Mouse (Mus musculus) forebrain, postnatal 0 days (tissue): ENCODE measurements around the gene Cox7b2. TPM values are rescaled to one million over a fixed set of nuclear protein-coding genes. Genes with fewer than 3 reads are reported as not detected.
A peak's percentile ranks its signal among the peaks of the same experiment; 100 is the strongest.
"Not testable (repeated sequence)": the region's sequence is repeated elsewhere in the genome, so short reads cannot be mapped to it uniquely, and the experiment has no call there.

Experiments used
- ATAC-seq: fragments of 200-750 bp; cut with Nextera tagmentation; 2 replicates; pipeline ENCODE4 v1.8.0; 2017; ENCODE audit warnings: mild to moderate bottlenecking, moderate library complexity
- DNase-seq: peaks from one replicate; pipeline ENCODE4 v3.0.0-alpha.2; 2015
- H3K27ac ChIP-seq: fragments of 300-500 bp; sonication (generic); 2 replicates; pipeline ENCODE4 v1.5.1; 2014; ENCODE audit warnings: low read depth, mild to moderate bottlenecking, antibody characterized with exemption, low read length, moderate library complexity, mixed read lengths
- H3K27me3 ChIP-seq: fragments of 300-500 bp; sonication (generic); 2 replicates; pipeline ENCODE4 v1.6.1; 2014; ENCODE audit warnings: mild to moderate bottlenecking, low read length, mixed read lengths; ENCODE audit not compliant: insufficient read depth
- H3K36me3 ChIP-seq: fragments of 300-500 bp; sonication (generic); 2 replicates; pipeline ENCODE4 v1.6.1; 2014; ENCODE audit warnings: mild to moderate bottlenecking, moderate library complexity; ENCODE audit not compliant: insufficient read depth
- H3K4me1 ChIP-seq: fragments of 300-500 bp; sonication (generic); 2 replicates; pipeline ENCODE4 v1.6.1; 2014; ENCODE audit warnings: antibody characterized with exemption; ENCODE audit not compliant: insufficient read depth
- H3K4me2 ChIP-seq: fragments of 300-500 bp; sonication (generic); 2 replicates; pipeline ENCODE4 v1.6.1; 2014; ENCODE audit warnings: low read depth, mild to moderate bottlenecking, moderate library complexity
- H3K4me3 ChIP-seq: fragments of 300-500 bp; sonication (generic); 2 replicates; pipeline ENCODE4 v1.5.1; 2014; ENCODE audit warnings: low read depth, low read length, mixed read lengths
- H3K9ac ChIP-seq: fragments of 300-500 bp; sonication (generic); 2 replicates; pipeline ENCODE4 v1.6.1; 2014; ENCODE audit warnings: mild to moderate bottlenecking
- H3K9me3 ChIP-seq: fragments of 300-500 bp; sonication (generic); 2 replicates; pipeline ENCODE4 v1.6.1; 2016; ENCODE audit warnings: low read length
- CTCF ChIP-seq: sonication (generic); IDR thresholded peaks from 2 replicates; pipeline ENCODE4 v1.5.1; 2016; ENCODE audit warnings: antibody characterized with exemption, control low read depth, low read depth
- WGBS: fragments of 180-500 bp; shearing (Covaris S2); extraction: QIAGEN DNeasy Blood & Tissue Kit; methylation state at CpG from one replicate; pipeline ENCODE4 v1.1.7; 2014; 5-methylcytosine and 5-hydroxymethylcytosine counted together
- polyA plus RNA-seq: library from polyadenylated mRNA; unstranded; fragments of >200 nt; fragmentation: Nextera tagmentation; extraction: Ambion mirVana; gene quantifications from 2 replicates; pipeline ENCODE4 v1.2.1, GENCODE M21; 2015
- total RNA-seq: library from RNA; depleted of rRNA; stranded (reverse); fragments of >200 nt; gene quantifications from 2 replicates; pipeline ENCODE4 v1.2.3, GENCODE M21; 2014; rRNA removed

Cox7b2 gene
- total RNA-seq (not detected in 2 replicates), polyA plus RNA-seq (0.63 and 0.68 TPM in 2 replicates)

- H3K27me3 ChIP-seq = no peaks in the 10 kb centered on the region
- no peak within 1 kb of the TSS for H3K9ac ChIP-seq
- no peaks in the 10 kb centered on the region for H3K4me1 ChIP-seq
- H3K9me3 ChIP-seq = no peaks in the 10 kb centered on the region
- no peak within 1 kb of the TSS for H3K27ac ChIP-seq
- ATAC-seq = no peak
- no peaks in the 10 kb centered on the region for H3K36me3 ChIP-seq
- H3K4me2 ChIP-seq = no peak within 1 kb of the TSS
- no peak for DNase-seq
- 96% methylated on average over 10 of the region's 10 CpGs for WGBS
- no peak for TF ChIP-seq CTCF
- H3K4me3 ChIP-seq = no peak within 1 kb of the TSS
Observed at GRCm38 (mm10) chr5:71548079-71548478, at the start of gene Cox7b2. Cox7b2 (minus strand) TSS chr5:71548205.

DNA sequence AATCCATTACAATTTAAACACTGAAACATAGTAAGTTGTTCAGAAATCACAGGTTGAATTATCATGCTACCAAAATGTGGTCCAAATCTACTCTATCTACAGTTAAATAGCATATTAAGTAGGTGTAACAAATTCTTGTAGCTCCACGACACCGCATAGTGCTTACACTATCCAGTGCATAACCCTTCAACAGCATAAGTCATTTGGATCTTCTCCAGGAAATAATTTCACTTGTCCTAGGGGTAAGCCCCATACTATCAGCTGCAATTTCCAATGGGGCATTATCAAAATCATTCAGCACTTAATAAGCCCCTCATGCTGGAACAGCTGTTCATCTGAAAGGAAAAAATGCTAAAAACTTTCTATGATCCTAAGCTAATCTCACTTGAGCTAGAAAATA is 47.3 kb upstream of the Cox7b2 start:
- Histone ChIP-seq H3K9me3 (no peaks in the 10 kb centered on the region), H3K9ac (no peak overlapping the region), H3K27me3 (no peaks in the 10 kb centered on the region), H3K4me1 (no peaks in the 10 kb centered on the region), H3K27ac (no peak overlapping the region), H3K4me3 (no peak overlapping the region), H3K36me3 (no peaks in the 10 kb centered on the region), H3K4me2 (no peak overlapping the region)
- no peak for TF ChIP-seq CTCF
- DNase-seq (no peak), ATAC-seq (no peak)
- 71% methylated on average over 2 of the region's 2 CpGs for WGBS

- no peaks in the 10 kb centered on the region for H3K36me3 ChIP-seq
- H3K9me3 ChIP-seq = no peaks in the 10 kb centered on the region
- H3K9ac ChIP-seq = no peak overlapping the region
- TF ChIP-seq CTCF = no peak
- no peak for DNase-seq
- no peak overlapping the region for H3K4me2 ChIP-seq
- no peak for ATAC-seq
- H3K27ac ChIP-seq = no peak overlapping the region
- no peaks in the 10 kb centered on the region for H3K4me1 ChIP-seq
- no peaks in the 10 kb centered on the region for H3K27me3 ChIP-seq
- 81% methylated on average over 2 of the region's 2 CpGs for WGBS
- H3K4me3 ChIP-seq = no peak overlapping the region
Observed at GRCm38 (mm10) chr5:71593745-71594255, 45.8 kb upstream of the Cox7b2 start.

GRCm38 (mm10) chr5:71571646-71572237 is 23.7 kb upstream of the Cox7b2 start:
- 72% methylated on average over 9 of the region's 9 CpGs for WGBS
- DNase-seq (no peak), ATAC-seq (no peak)
- Histone ChIP-seq H3K36me3 (no peaks in the 10 kb centered on the region), H3K9me3 (no peaks in the 10 kb centered on the region), H3K4me1 (no peaks in the 10 kb centered on the region), H3K27me3 (no peaks in the 10 kb centered on the region), H3K9ac (no peak overlapping the region), H3K4me3 (no peak overlapping the region), H3K4me2 (no peak overlapping the region), H3K27ac (no peak overlapping the region)
- TF ChIP-seq CTCF = no peak

DNA sequence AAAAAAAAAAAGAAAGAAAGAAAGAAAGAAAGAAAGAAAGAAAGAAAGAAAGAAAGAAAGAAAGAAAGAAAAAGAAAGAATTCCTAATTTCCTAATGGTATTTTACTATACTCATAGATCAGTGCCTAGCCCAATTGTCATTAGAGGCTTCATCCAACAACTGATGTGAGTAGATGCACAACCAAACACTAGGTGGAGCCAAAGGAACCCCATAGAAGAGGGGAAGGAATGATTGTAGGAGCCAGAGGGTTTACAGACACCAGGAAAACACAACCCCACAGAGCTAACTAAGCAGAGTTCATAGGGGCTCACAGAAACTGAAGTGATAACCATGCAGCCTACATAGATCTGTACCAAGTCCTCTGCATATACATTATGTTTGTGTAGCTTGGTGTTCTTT is 2.5 kb downstream of the Cox7b2 start:
- Histone ChIP-seq H3K9me3 (no peaks in the 10 kb centered on the region), H3K27me3 (no peaks in the 10 kb centered on the region), H3K4me2 (no peak overlapping the region), H3K9ac (no peak overlapping the region), H3K4me3 (no peak overlapping the region), H3K27ac (no peak overlapping the region), H3K4me1 (no peaks in the 10 kb centered on the region), H3K36me3 (no peaks in the 10 kb centered on the region)
- DNase-seq (no peak), ATAC-seq (no peak)
- 0 out of 2 replicates have a peak, but pooled peaks have one; percentile 9 for TF ChIP-seq CTCF

- H3K27ac ChIP-seq = not testable (repeated sequence)
Observed at GRCm38 (mm10) chr5:71525486-71525885, 22.5 kb downstream of the Cox7b2 start.

GRCm38 (mm10) chr5:71502058-71502678 is 45.8 kb downstream of the Cox7b2 start:
- no peak overlapping the region for H3K27ac ChIP-seq
- no peaks in the 10 kb centered on the region for H3K36me3 ChIP-seq
- ATAC-seq (peak; percentile 53; the same call in 1 of the 2 replicates), DNase-seq (peak; percentile 90)
- peak; percentile 88 for TF ChIP-seq CTCF
- H3K4me3 ChIP-seq = no peak overlapping the region
- no peaks in the 10 kb centered on the region for H3K4me1 ChIP-seq
- 18% methylated on average over 6 of the region's 6 CpGs for WGBS
- H3K27me3 ChIP-seq = no peaks in the 10 kb centered on the region
- H3K4me2 ChIP-seq = no peak overlapping the region
- H3K9me3 ChIP-seq = no peaks in the 10 kb centered on the region
- H3K9ac ChIP-seq = no peak overlapping the region

More at GRCm38 (mm10) chr5:71525486-71525885, 22.5 kb downstream of the Cox7b2 start:
- H3K4me3 ChIP-seq, H3K27me3 ChIP-seq, H3K36me3 ChIP-seq, ATAC-seq, H3K9ac ChIP-seq, H3K4me1 ChIP-seq, H3K4me2 ChIP-seq, H3K9me3 ChIP-seq, DNase-seq: not testable (repeated sequence)
- 82% methylated on average over 10 of the region's 15 CpGs for WGBS
